Mouse (Mus musculus) lung, adult 2 months (tissue): ENCODE data around the gene Scn11a.

Source experiments
- CTCF ChIP-seq: fragments of 200-500 bp; IDR thresholded peaks from 2 replicates; pipeline ENCODE4 v1.5.1; 2011; ENCODE audit warnings: mild to moderate bottlenecking, low read length, control low read depth; ENCODE audit not compliant: insufficient read depth
- POLR2A ChIP-seq: fragments of 200-500 bp; IDR thresholded peaks from 2 replicates; pipeline ENCODE4 v1.6.1; 2011; ENCODE audit warnings: low read depth, mild to moderate bottlenecking, control low read depth, low read length, borderline replicate concordance; ENCODE audit errors: extremely low read depth

GRCm38 (mm10) chr9:119853071-119853846 is 28.0 kb upstream of the Scn11a start:
- TF ChIP-seq CTCF = no peak
- no peak for TF ChIP-seq POLR2A
